Mouse (Mus musculus) R1 (cell line): ENCODE data around the gene N4bp3.
"Not testable (repeated sequence)": the region's sequence is repeated elsewhere in the genome, so short reads cannot be mapped to it uniquely, and the experiment has no call there.

Experiments used
- DNase-seq: peaks from one replicate; pipeline ENCODE4 v3.0.0-alpha.2; 2018; ENCODE audit warnings: low read depth, low spot score

Gene N4bp3

GRCm38 (mm10) chr11:51629651-51630314, 20.9 kb downstream of the N4bp3 start:
- DNase-seq, result no peak

- no peak for DNase-seq
Measured at GRCm38 (mm10) chr11:51627907-51628306, 22.7 kb downstream of the N4bp3 start.

- no peak for DNase-seq
Measured at GRCm38 (mm10) chr11:51627425-51627824, 23.2 kb downstream of the N4bp3 start.

GRCm38 (mm10) chr11:51625187-51625820, 25.3 kb downstream of the N4bp3 start:
- DNase-seq, result peak; percentile 50

- no peak for DNase-seq
Measured at GRCm38 (mm10) chr11:51622971-51623491, 27.6 kb downstream of the N4bp3 start.

GRCm38 (mm10) chr11:51621776-51622175, 28.9 kb downstream of the N4bp3 start:
- no peak for DNase-seq

GRCm38 (mm10) chr11:51620084-51620483, 30.6 kb downstream of the N4bp3 start:
- DNase-seq, result no peak

GRCm38 (mm10) chr11:51619409-51620060, 31.1 kb downstream of the N4bp3 start, which contains the start of gene Nhp2:
Nhp2 (plus strand) TSS chr11:51619735.
- peak; percentile 100 for DNase-seq

- DNase-seq, result no peak
Measured at GRCm38 (mm10) chr11:51618894-51619408, 31.7 kb downstream of the N4bp3 start.

GRCm38 (mm10) chr11:51617693-51618092, 32.9 kb downstream of the N4bp3 start:
- DNase-seq, result peak; percentile 83

GRCm38 (mm10) chr11:51616113-51616512, 34.5 kb downstream of the N4bp3 start:
- not testable (repeated sequence) for DNase-seq

- DNase-seq, result peak; percentile 93
Measured at GRCm38 (mm10) chr11:51615601-51616000, 35.0 kb downstream of the N4bp3 start.

GRCm38 (mm10) chr11:51615129-51615528, 35.5 kb downstream of the N4bp3 start:
- peak; percentile 63 for DNase-seq

GRCm38 (mm10) chr11:51614256-51614655, 36.4 kb downstream of the N4bp3 start:
- DNase-seq, result peak; percentile 70

GRCm38 (mm10) chr11:51609940-51610339, 40.7 kb downstream of the N4bp3 start:
- DNase-seq, result not testable (repeated sequence)

- no peak for DNase-seq
Measured at GRCm38 (mm10) chr11:51609266-51609909, 41.3 kb downstream of the N4bp3 start.

GRCm38 (mm10) chr11:51607096-51607738, 43.4 kb downstream of the N4bp3 start:
- no peak for DNase-seq

GRCm38 (mm10) chr11:51606447-51607095, 44.1 kb downstream of the N4bp3 start, which contains the start of gene Hnrnpab:
Hnrnpab (minus strand) TSS chr11:51606847.
- DNase-seq, result peak; percentile 97

GRCm38 (mm10) chr11:51605602-51606446, 44.8 kb downstream of the N4bp3 start:
- DNase-seq, result peak; percentile 84

- no peak for DNase-seq
Measured at GRCm38 (mm10) chr11:51602253-51602652, 48.4 kb downstream of the N4bp3 start.
